Mouse (Mus musculus) gastrocnemius, postnatal 25 days (tissue): ENCODE measurements around the gene Pyroxd2. TPM values are rescaled to one million over a fixed set of nuclear protein-coding genes. Genes with fewer than 3 reads are reported as not detected.
"Not testable (repeated sequence)": the region's sequence is repeated elsewhere in the genome, so short reads cannot be mapped to it uniquely, and the experiment has no call there.

Source experiments
- DNase-seq: peaks from one replicate; pipeline ENCODE4 v3.0.0; 2022
- long read RNA-seq, 2 experiments: library from polyadenylated mRNA; stranded (forward); transcript quantifications; one replicate each; pipeline ENCODE4 v2.0.0; 2021
- total RNA-seq, 2 experiments: library from RNA; stranded (reverse); gene quantifications; 1 replicate in 1 of 2; 2 replicates in 1 of 2; pipeline ENCODE4 v1.2.3; 2021

The Pyroxd2 gene
- 1 to 10 TPM in 1 of 2 experiments, under 1 TPM in 1; 0.82 to 2.1 TPM for total RNA-seq
- long read RNA-seq, experiment 1, partial matches to known transcripts, result 0 of 1 reads
- long read RNA-seq, experiment 1, other reads (novel, unspliced or antisense), result 0 of 1 reads
- long read RNA-seq, experiment 2, partial matches to known transcripts, result 0 of 1 reads
- long read RNA-seq, experiment 2, other reads (novel, unspliced or antisense), result 0 of 1 reads

- peak; percentile 76 for DNase-seq
Observed at GRCm38 (mm10) chr19:42752363-42752931, at the start of gene Pyroxd2. Gene Pyroxd2, minus strand, starts transcription at chr19:42752775.

GRCm38 (mm10) chr19:42797866-42798265 is 45.3 kb upstream of the Pyroxd2 start:
- DNase-seq, result no peak

GRCm38 (mm10) chr19:42795801-42796200 is 43.2 kb upstream of the Pyroxd2 start:
- no peak for DNase-seq

- peak; percentile 65 for DNase-seq
Observed at GRCm38 (mm10) chr19:42794914-42795613, 42.5 kb upstream of the Pyroxd2 start.

GRCm38 (mm10) chr19:42788311-42788710 is 35.7 kb upstream of the Pyroxd2 start:
- no peak for DNase-seq

GRCm38 (mm10) chr19:42785562-42786220 is 33.1 kb upstream of the Pyroxd2 start:
- DNase-seq, result no peak

GRCm38 (mm10) chr19:42785129-42785528 is 32.6 kb upstream of the Pyroxd2 start:
- DNase-seq, result no peak

GRCm38 (mm10) chr19:42780156-42780538 is 27.6 kb upstream of the Pyroxd2 start:
- DNase-seq, result not testable (repeated sequence)

- DNase-seq, result peak; percentile 87
Observed at GRCm38 (mm10) chr19:42779531-42780155, 27.1 kb upstream of the Pyroxd2 start, which contains the start of gene Hps1. Gene Hps1, minus strand, starts transcription at chr19:42779978.

GRCm38 (mm10) chr19:42777801-42778200 is 25.2 kb upstream of the Pyroxd2 start:
- no peak for DNase-seq

GRCm38 (mm10) chr19:42776813-42777212 is 24.2 kb upstream of the Pyroxd2 start:
- DNase-seq, result no peak

- DNase-seq, result no peak
Observed at GRCm38 (mm10) chr19:42770141-42770872, 17.7 kb upstream of the Pyroxd2 start.

- no peak for DNase-seq
Observed at GRCm38 (mm10) chr19:42769648-42770047, 17.1 kb upstream of the Pyroxd2 start.

GRCm38 (mm10) chr19:42767361-42767760 is 14.8 kb upstream of the Pyroxd2 start:
- no peak for DNase-seq

GRCm38 (mm10) chr19:42764398-42764797 is 11.8 kb upstream of the Pyroxd2 start:
- no peak for DNase-seq

- no peak for DNase-seq
Observed at GRCm38 (mm10) chr19:42756671-42757070, 4.1 kb upstream of the Pyroxd2 start.

GRCm38 (mm10) chr19:42755148-42755870 is 2.7 kb upstream of the Pyroxd2 start:
- DNase-seq, result no peak

GRCm38 (mm10) chr19:42753141-42753917 is 754 bp upstream of the Pyroxd2 start:
- DNase-seq, result peak; percentile 70

GRCm38 (mm10) chr19:42750196-42750595 is 2.4 kb downstream of the Pyroxd2 start:
- no peak for DNase-seq

- DNase-seq, result no peak
Observed at GRCm38 (mm10) chr19:42746702-42747101, 5.9 kb downstream of the Pyroxd2 start.
